Mouse (Mus musculus) G1E (cell line): ENCODE results near the gene Rnf157.

Source experiments
- CTCF ChIP-seq: IDR thresholded peaks from 2 replicates; pipeline ENCODE4 v1.5.1; 2012; ENCODE audit warnings: low read depth, low read length, inconsistent platforms, mixed read lengths
- GATA1 ChIP-seq: IDR thresholded peaks from 2 replicates; pipeline ENCODE4 v1.6.1; 2012; ENCODE audit warnings: borderline replicate concordance, low read length, inconsistent platforms, mixed read lengths
- GATA2 ChIP-seq: IDR thresholded peaks from 2 replicates; pipeline ENCODE4 v1.6.1; 2012; ENCODE audit warnings: low read depth, low read length, inconsistent platforms, borderline replicate concordance
- TAL1 ChIP-seq: conservative IDR thresholded peaks from 2 replicates; pipeline ENCODE4 v1.6.1; 2012; ENCODE audit warnings: low read depth, low read length, inconsistent platforms, mixed read lengths

- no peak for TF ChIP-seq CTCF
- no peak for TF ChIP-seq TAL1
- no peak for TF ChIP-seq GATA1
- TF ChIP-seq GATA2 = no peak
Measured at GRCm38 (mm10) chr11:116456234-116456633, 43.4 kb upstream of the Rnf157 start.
